Mouse (Mus musculus): ENCODE data around the gene Thsd4.

GRCm38 (mm10) chr9:60313661-60314060 lies 208.2 kb downstream of the Thsd4 start:
- TF ChIP-seq CTCF (IDR thresholded peaks at IDR 0.05; ENCODE audit: extremely low read depth, insufficient read depth, low read length) (no peak), POLR2A (IDR thresholded peaks at IDR 0.05; ENCODE audit: extremely low read depth, insufficient read depth, low read length) (no peak)

Data from cortical plate, adult 2 months (tissue).